Mouse (Mus musculus): ENCODE results near the gene Sik1.

Gene Sik1

GRCm38 (mm10) chr17:31806025-31806424 is 49.6 kb downstream of the Sik1 start:
- no peak for DNase-seq (ENCODE audit: low spot score)

GRCm38 (mm10) chr17:31805585-31805984 is 50.0 kb downstream of the Sik1 start:
- no peak for DNase-seq (ENCODE audit: low spot score)

GRCm38 (mm10) chr17:31802272-31803017 is 53.2 kb downstream of the Sik1 start:
- no peak for DNase-seq (ENCODE audit: low spot score)

GRCm38 (mm10) chr17:31800852-31801363 is 54.7 kb downstream of the Sik1 start:
- no peak for DNase-seq (ENCODE audit: low spot score)

- DNase-seq (ENCODE audit: low spot score) = no peak
These were observed 59.7 kb downstream of the Sik1 start for GRCm38 (mm10) chr17:31795893-31796292.

Data from testis, postnatal 14 days (tissue).